Mouse (Mus musculus): Measurements from ENCODE around the gene Chac2. TPM values are rescaled to one million over a fixed set of nuclear protein-coding genes. Genes with fewer than 3 reads are reported as not detected.

Gene Chac2
- 6.2 TPM for polyA plus RNA-seq (2015; fragmentation: Illumina TruSeq; extraction: RNeasy Lipid Tissue Mini Kit (QIAGEN cat#74804); ENCODE audit: insufficient read depth, low read depth, low replicate concordance)

DNA sequence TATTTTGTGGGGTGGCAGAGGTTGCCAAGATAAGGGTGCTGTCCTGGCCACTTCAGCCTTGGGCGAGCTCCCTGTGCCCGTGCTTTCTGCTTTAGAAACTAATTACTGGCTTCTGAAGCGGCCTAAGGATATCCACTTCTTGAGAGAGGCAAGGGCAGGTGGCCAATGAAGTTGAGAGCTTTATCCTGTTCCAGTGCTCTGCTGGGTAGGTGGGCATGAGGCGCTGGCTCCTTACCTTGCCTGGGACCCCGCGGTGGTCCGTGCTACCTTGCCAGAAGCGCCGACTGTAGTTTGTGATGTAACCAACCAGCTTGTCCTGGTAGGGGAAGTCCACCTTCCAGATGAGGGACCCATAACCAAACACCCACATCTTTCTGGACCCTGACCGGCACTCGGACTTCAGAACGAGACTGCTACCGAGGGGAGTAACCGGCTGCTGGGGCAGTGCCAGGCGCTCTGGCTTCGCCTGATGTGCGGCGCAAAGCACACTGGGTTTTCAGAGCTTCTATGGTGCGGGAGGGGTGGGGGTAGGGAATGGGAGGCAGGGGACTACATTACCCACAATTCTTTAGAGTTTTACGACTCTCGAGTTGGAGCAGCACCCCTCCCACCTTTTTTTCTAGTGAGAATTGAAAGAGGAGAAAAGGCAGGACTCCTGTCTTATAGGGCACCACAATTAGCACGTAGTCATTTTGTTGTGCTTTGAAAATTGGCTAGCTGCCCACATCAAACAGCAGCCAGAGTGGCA lies at the start of gene Chac2:
Chac2 (minus strand) TSS at position 474 of the 748 bp plus-strand sequence.

DNA sequence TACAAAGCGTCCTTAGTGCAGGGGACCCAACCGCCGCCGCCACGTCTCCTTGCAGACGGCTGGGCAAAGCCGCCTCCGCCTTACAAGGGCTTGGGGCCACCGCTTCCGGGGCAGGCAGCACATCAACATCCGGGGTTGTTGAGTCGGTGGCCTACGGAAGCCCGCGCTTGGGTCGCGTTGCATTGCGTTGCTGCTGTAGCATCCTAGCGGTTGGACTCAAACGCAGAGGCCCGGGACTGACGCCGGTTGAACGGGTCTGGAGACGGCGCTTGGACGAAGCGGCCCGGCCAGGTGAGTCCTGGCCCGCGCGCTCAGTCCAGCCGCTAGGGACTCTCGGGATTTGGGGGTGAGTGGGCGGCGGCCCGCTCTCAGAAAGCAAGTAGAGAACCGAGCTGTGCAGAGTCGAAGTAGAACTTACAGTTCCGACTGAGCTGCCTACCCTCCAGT lies 31.8 kb downstream of the Chac2 start, which contains the start of gene Erlec1:
Erlec1 (minus strand) TSS at position 57 of the 447 bp plus-strand sequence.

Other genes with a start within 250 kb of the Chac2 start
- 12.0 TPM for gene Psme4, start 214.6 kb downstream of the Chac2 start, polyA plus RNA-seq (2015; fragmentation: Illumina TruSeq; extraction: RNeasy Lipid Tissue Mini Kit (QIAGEN cat#74804); ENCODE audit: insufficient read depth, low read depth, low replicate concordance)
- gene Gpr75, start 101.0 kb downstream of the Chac2 start, polyA plus RNA-seq (2015; fragmentation: Illumina TruSeq; extraction: RNeasy Lipid Tissue Mini Kit (QIAGEN cat#74804); ENCODE audit: insufficient read depth, low read depth, low replicate concordance), result not detected
- gene Asb3, start 100.9 kb downstream of the Chac2 start, polyA plus RNA-seq (2015; fragmentation: Illumina TruSeq; extraction: RNeasy Lipid Tissue Mini Kit (QIAGEN cat#74804); ENCODE audit: insufficient read depth, low read depth, low replicate concordance), result 2.1 TPM
- 16.5 TPM for gene Erlec1, start 32.0 kb downstream of the Chac2 start, polyA plus RNA-seq (2015; fragmentation: Illumina TruSeq; extraction: RNeasy Lipid Tissue Mini Kit (QIAGEN cat#74804); ENCODE audit: insufficient read depth, low read depth, low replicate concordance)
- gene Gm17332, start 196.1 kb upstream of the Chac2 start, polyA plus RNA-seq (2015; fragmentation: Illumina TruSeq; extraction: RNeasy Lipid Tissue Mini Kit (QIAGEN cat#74804); ENCODE audit: insufficient read depth, low read depth, low replicate concordance), result not detected

Data from pancreas, adult 10 weeks (tissue).